Mouse (Mus musculus) layer of hippocampus, postnatal 10 days (tissue): Measurements from ENCODE around the gene Oosp3. TPM values are rescaled to one million over a fixed set of nuclear protein-coding genes. Genes with fewer than 3 reads are reported as not detected.

ENCODE experiments used
- DNase-seq, 2 experiments: peaks; one replicate each; pipeline ENCODE4 v3.0.0; 2021; ENCODE audit warnings: low spot score in 2 of 2
- long read RNA-seq: library from polyadenylated mRNA; stranded (forward); transcript quantifications from one replicate; pipeline ENCODE4 v2.0.0, GENCODE M21; 2023
- total RNA-seq, 2 experiments: library from RNA; stranded (reverse); gene quantifications; 2 replicates each; pipeline ENCODE4 v1.2.3; 2021

Oosp3 gene
- total RNA-seq, result not detected
- long read RNA-seq, result 0 reads

DNA sequence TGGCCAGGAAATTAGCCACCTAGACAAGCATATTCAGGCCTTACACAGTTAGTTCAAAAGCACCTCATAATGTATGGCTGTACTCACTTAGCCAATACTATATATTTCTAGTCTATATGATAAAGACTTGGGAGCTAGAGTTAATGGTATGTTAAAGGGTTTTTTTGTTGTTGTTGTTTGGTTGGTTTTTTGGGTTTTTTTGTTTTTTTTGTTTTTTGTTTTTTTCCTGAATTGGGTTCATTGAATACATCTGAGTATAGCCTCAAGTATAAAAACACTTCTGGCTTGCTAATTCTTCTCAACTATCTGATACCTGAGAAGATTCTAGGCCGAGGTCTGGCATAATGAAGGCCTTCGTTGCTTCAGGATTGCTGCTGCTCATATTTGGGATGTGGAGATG is at the start of gene Oosp3:
Gene Oosp3 (plus strand): TSS at position 301 of the 400 bp plus-strand sequence.
- no peak for DNase-seq

DNA sequence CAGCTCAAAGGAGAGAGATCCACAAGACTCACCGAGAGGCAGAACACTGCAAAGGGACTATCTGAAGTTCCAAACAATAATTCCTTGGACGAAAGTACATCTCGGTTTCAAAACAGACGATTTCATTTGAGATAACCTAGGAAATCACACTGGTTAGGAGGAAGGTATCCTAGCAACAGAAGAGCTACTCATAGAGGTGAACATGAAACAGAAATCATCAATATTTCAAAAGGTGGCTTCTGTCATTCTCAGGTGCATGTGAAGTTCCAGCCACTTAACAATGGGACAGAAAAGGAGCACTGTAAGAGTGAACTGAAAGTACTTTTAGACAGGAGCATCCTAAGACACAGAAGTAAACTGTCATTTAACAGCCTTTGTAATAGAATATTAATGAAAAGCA is 47.3 kb upstream of the Oosp3 start:
- DNase-seq, result no peak

DNA sequence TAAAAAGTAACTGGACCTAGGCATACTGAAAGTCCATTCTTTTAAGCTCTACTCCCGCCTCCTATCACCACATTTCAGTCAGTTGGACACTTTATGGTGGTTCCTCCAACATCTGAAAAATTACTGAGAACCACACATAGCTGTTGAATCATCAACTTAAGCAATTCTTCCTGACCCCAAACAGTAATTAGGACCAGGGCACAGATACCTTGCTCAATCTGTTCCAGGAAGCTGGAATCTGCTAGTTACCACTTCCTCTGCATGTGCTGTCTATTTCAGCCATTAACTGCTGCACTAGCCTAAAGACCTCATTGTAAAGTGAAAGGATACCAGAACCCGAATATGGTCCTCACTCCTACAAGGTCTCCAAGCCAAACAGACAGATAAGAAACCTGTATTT is 37.7 kb upstream of the Oosp3 start:
- no peak for DNase-seq

DNA sequence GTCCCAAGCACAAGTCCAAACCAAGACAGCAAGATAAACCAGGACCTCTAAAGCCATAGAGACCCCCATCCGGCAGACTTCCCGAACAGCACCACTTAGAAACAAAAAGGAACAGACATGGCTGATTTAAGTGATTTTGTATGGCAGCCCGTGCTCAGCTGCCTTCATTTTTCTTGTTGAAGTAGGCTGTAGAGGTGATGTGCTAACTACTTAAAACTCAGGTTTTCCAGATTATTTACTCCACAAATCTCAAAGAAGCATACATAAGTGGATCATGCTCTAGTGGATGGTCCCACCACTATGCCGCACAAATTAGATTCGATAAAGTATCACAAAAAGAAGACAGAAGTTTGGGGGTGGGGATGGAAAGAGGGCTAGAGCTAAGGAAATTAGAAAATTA is 36.4 kb upstream of the Oosp3 start, which contains the start of gene Oosp2:
Gene Oosp2 (minus strand): TSS at position 101 of the 400 bp plus-strand sequence.
- DNase-seq, result no peak

DNA sequence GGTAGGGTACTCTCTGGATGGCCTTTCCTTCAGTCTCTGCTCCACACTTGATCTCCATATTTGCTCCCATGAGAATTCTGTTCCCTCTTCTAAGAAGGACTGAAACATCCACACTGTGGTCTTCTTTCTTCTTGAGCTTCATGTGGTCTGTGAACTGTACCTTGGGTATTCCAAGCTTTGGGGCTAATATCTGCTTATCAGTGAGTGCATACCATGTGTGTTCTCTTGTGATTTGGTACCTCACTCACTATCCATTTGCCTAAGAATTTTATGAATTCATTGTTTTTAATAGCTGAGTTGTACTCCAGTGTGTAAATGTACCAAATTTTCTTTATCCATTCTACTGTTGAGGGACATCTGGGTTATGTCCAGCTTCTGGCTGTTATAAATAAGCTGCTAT is 35.3 kb upstream of the Oosp3 start:
- DNase-seq, result no peak

DNA sequence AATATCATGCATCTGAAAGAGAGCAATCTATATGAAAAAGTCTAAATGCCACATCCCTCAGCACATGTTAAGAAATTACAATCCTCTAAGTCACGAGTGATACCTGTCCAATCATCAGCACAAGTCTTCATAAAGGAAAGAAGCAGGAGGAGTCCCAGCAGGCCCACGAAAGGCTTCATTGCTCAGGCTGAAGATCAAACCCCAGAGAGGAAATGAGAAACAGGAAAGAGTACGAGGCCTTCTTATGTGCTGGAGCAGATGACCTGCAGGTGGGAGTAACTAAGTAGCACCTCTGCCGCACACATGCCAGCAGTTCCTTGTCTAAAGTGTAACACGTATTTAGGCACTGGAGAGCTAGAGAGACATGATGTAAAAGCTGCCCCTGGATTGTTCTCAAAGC is 6.0 kb upstream of the Oosp3 start, which contains the start of gene Oosp1:
Gene Oosp1 (minus strand): TSS at position 312 of the 400 bp plus-strand sequence.
- DNase-seq, result no peak

DNA sequence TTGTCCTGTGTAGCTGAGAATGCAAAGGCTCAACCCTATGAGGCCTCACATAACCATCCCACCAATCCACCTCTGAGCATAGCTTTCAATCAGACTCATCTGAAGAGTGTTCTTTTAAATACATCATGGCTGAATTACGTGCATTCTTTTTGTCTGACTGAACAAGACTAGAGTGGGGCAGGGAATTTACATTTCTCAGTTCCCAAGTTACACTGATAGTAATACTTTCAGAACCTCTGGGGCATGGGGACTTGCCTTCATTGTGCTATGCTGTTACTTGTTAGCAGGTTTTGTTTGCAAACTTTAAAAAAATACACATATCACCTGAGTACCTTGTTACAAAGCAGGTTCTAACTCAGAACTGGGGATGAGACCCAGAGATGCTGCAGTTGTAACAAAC is 5.4 kb upstream of the Oosp3 start:
- DNase-seq, result no peak

DNA sequence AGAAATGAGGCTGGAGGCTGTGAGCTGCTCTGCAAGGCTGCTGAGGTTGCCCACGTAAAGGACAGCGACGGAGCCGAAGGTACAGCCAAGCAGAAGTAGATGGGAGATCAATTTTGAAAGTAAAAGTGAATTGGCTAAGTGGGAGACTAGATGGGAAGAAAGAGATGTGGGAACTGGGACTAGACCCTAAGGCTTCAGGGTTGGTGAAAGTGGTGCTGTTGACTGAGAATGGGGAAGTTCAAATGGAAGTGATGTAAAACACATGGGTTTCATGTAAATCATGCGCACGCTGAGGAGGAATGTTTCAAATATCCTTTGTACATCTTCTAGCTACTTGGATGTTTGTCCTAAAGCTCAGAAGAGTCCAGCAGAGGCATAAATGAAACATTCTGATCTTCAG is 1.5 kb downstream of the Oosp3 start:
- no peak for DNase-seq

DNA sequence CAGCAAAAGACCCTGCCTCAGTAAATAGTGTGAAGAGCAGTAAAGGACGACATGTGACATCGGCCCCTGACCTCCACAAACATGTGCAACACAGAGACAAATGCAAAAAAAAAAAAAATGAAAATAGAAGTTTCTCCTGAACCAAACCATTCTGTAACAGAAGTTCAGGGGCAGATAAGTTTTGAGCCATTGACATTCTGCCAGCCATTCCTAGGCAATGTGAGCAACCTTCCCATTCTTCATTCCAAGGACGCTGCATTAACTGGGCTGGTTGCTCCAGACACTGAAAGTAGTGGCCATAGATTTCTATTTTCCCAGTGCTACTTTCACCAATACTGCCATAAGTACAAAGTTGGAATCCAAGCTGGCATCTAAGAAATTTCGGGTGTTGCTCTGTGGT is 15.6 kb downstream of the Oosp3 start:
- no peak for DNase-seq

DNA sequence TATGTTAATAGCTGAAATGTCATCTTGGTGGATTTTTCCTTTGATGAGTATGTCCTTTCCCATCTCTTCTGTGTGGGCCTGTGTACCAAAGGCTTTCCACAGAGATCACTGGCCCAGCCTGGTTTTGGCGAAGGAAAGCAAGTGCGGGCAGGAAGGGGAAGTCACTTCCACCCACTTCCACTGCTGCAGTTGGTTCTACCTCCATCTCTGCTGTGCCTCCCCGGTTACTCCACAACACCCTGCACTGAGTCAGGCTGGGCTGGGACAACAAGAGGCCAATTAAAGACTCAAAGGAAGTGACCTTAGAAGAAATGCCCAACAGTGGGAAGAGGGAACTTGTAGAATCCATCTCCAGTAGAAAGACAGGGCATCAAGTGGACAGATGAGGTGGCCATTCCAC is 23.2 kb downstream of the Oosp3 start:
- no peak for DNase-seq

DNA sequence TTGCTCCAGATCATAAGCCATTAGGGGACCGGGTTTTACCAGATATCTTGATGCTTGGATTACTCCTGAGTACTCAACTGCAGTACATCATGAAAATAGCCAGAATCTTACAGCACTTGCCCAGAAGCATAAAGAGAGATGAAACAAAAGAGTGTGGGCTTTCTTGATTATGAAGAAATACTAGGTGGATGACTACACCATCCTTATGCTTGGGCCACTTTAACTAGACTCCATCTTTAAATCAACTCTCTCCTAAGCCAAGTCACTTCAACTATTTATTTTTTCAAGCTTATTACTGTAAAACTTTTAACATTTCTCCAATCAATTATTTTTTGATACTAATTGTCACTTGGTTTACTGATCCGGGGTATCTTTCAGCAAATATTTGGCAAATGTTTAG is 27.0 kb downstream of the Oosp3 start:
- DNase-seq, result no peak

DNA sequence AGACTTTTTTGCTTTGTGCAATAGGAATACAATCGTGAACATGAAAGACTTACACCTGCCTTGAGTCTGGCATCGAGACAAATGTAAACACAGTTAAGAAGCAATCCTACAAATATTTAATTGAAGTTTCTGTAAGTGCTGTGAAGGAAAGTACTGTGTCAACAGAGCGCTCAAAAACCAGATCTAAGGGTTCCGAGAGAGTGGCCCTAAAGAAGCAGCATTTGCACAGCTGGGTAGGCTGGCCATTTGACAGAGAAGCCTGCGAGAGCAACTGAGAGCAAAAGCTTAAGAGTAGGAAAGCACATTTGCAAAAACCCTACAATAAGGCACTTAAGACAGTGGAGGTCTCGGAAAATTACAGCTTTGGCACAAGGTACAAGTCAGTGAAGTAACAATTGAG is 27.4 kb downstream of the Oosp3 start:
- DNase-seq, result no peak

DNA sequence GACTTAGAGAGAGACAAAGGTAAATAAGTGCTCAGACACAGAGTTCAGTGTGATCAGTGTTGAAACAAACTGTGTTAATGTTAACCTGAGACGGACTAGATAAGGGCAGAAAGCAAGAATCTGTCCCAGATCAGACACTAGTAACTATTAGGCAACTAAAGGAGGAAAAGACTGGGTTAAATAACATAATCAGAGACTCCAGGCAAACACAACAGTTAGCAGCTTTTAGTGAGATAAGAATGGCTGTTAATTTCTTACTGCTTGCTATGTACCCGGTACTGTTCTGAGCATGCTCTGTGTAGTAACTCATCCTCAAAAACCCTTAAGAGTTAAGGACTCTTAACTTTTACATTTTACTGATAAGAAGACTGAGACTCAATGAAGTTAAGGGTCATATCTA is 29.1 kb downstream of the Oosp3 start:
- no peak for DNase-seq

DNA sequence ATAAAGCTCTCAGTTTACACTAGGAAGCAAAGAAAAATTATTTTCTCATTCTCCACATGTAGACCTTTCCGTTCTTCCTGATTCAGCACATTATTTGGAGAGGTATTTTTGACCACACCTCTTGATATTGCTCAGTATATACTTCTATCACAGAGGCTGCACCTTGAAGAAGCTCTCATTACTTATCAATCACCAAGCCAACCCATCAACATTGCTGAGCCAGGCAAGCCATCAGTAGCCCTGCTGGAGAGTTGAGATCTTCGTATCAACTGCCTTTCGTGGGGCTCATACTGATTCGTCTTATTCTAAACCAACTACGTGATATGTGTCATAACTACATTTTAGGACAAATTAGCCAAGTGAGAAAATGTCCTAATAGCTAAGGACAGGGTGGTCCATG is 30.4 kb downstream of the Oosp3 start:
- DNase-seq, result no peak

DNA sequence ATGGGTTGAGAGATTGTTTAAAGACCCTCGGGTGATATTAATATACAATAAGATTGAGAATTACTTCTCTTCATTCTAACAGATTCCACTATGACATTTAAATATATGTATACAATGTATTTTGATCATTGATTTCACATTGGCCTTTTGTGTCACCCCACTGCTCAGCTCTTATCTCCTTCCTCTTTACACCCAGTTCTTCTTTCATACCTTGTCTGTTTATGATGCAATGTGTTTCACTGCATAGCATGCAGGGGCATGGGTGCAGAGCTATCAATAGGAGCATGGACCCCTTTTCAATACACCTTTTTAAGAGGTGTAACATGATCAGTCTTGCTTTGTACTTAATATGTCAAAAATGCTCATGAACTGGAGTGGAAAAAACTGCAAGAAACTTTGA is 33.4 kb downstream of the Oosp3 start:
- DNase-seq, result no peak

DNA sequence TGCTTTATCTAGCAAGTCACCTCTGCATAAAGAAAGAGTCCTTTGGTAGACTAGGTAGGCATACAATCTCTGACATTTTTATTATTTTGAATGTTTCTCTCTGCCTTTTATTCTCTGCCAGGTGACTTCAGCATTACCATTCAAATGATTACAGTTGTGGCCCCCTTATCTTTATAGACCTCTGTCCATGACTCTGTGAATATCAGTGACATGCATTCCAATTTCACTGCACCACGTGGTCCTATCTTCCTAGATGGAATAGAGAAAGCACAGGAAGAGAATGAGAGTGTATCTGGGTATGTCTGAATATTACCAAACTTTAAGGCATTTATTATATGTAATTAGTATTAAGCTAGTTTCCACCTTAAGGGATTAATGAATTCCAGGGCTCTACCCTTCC is 39.6 kb downstream of the Oosp3 start:
- DNase-seq, result no peak

DNA sequence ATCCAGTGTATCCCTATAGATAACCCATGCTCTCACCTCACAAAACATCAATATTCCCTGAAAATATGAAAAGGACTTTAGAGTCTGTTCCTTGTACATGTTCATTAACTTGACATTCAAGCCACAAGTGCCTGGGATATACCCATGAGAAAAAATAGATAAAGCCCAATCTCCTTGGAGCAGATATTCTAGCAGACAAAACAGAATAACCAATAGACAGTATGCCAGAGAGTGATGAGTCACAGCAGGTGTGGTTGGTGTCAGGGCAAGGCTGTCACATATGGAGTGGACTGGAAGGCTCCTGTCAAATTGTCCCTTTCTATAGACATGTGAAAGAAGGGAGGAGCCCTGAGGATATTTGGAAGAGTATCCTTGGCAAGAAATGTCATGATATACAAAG is 48.8 kb downstream of the Oosp3 start:
- DNase-seq, result no peak

DNA sequence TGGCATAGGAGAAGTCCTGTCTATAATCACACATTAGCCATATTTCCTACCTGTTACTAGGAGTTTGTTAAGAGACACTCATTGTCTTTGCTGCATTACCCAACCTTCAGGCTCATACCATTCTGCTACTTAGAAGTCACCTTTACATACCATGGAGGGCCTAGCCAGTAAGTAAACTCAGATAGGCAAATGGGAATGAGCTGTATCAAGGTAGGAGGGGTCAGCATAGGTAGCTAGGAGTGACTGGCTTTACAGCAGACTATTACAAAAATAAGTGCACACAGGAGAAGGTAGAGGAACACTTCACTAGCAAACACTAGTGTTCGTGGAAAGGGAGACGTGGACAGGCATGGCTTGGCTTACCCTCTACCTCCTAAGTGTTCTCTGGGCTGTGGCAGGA is 50.4 kb downstream of the Oosp3 start, which contains the start of gene Gif:
Gene Gif (plus strand): TSS at position 257 of the 400 bp plus-strand sequence.
- DNase-seq, result no peak

Other genes with a start within 250 kb of the Oosp3 start
- 1 to 10 TPM; 1.8 to 2.0 TPM for gene Ms4a6c, start 227.7 kb upstream of the Oosp3 start, total RNA-seq
- gene Gm8369, start 211.1 kb upstream of the Oosp3 start, total RNA-seq, result 1 to 10 TPM; 1.1 to 1.4 TPM
- 1 to 10 TPM; 1.2 to 2.1 TPM for gene Ms4a6b, start 180.5 kb upstream of the Oosp3 start, total RNA-seq
- not detected for gene Ms4a4d, start 160.3 kb upstream of the Oosp3 start, total RNA-seq
- 1 to 10 TPM in 1 of 2 experiments, under 1 TPM in 1; 0.25 to 1.2 TPM for gene Ms4a6d, start 92.2 kb upstream of the Oosp3 start, total RNA-seq
- gene Ms4a2, start 73.3 kb upstream of the Oosp3 start, total RNA-seq, result not detected
- gene Ms4a3, start 56.2 kb upstream of the Oosp3 start, total RNA-seq, result not detected
- gene Oosp2, start 36.5 kb upstream of the Oosp3 start, total RNA-seq, result not detected
- not detected for gene Oosp1, start 5.9 kb upstream of the Oosp3 start, total RNA-seq
- not detected for gene Gif, start 50.5 kb downstream of the Oosp3 start, total RNA-seq
- 10 to 100 TPM; 45.4 to 46.7 TPM for gene Mrpl16, start 73.3 kb downstream of the Oosp3 start, total RNA-seq
- 10 to 100 TPM; 19.1 to 23.2 TPM for gene Stx3, start 122.3 kb downstream of the Oosp3 start, total RNA-seq
- gene Olfr1417, start 142.2 kb downstream of the Oosp3 start, total RNA-seq, result not detected
- not detected for gene Olfr1418, start 164.0 kb downstream of the Oosp3 start, total RNA-seq
- not detected for gene Olfr1419, start 178.1 kb downstream of the Oosp3 start, total RNA-seq
- gene Olfr1420, start 189.5 kb downstream of the Oosp3 start, total RNA-seq, result not detected
- 10 to 100 TPM; 20.3 to 22.3 TPM for gene Patl1, start 215.3 kb downstream of the Oosp3 start, total RNA-seq